Mouse (Mus musculus) embryonic facial prominence, embryonic 15.5 days (tissue): ENCODE results near the gene Ddx5. TPM values are rescaled to one million over a fixed set of nuclear protein-coding genes. Genes with fewer than 3 reads are reported as not detected.
"Not testable (repeated sequence)": the region's sequence is repeated elsewhere in the genome, so short reads cannot be mapped to it uniquely, and the experiment has no call there.

Experiments
- ATAC-seq: fragments of 200-750 bp; cut with Nextera tagmentation; 2 replicates; pipeline ENCODE4 v1.8.0; 2017; ENCODE audit warnings: low read depth, moderate TSS enrichment; ENCODE audit not compliant: insufficient number of reproducible peaks, low FRiP score, low TSS enrichment
- H3K27ac ChIP-seq: fragments of 300-500 bp; sonication (generic); replicated peaks from 2 replicates; pipeline ENCODE4 v1.5.1; 2015; ENCODE audit warnings: mild to moderate bottlenecking, inconsistent platforms
- H3K27me3 ChIP-seq: fragments of 300-500 bp; sonication (generic); 2 replicates; pipeline ENCODE4 v1.6.1; 2015; ENCODE audit warnings: inconsistent platforms
- H3K36me3 ChIP-seq: fragments of 300-500 bp; sonication (generic); 2 replicates; pipeline ENCODE4 v1.6.1; 2015; ENCODE audit warnings: mild to moderate bottlenecking, inconsistent platforms
- H3K4me1 ChIP-seq: fragments of 300-500 bp; sonication (generic); 2 replicates; pipeline ENCODE4 v1.6.1; 2015; ENCODE audit warnings: inconsistent platforms
- H3K4me2 ChIP-seq: fragments of 300-500 bp; sonication (generic); replicated peaks from 2 replicates; pipeline ENCODE4 v1.6.1; 2015; ENCODE audit warnings: mild to moderate bottlenecking, inconsistent platforms
- H3K4me3 ChIP-seq: fragments of 300-500 bp; sonication (generic); replicated peaks from 2 replicates; pipeline ENCODE4 v1.5.1; 2015; ENCODE audit warnings: mild to moderate bottlenecking, inconsistent platforms
- H3K9ac ChIP-seq: fragments of 300-500 bp; sonication (generic); 2 replicates; pipeline ENCODE4 v1.6.1; 2015; ENCODE audit warnings: inconsistent platforms
- H3K9me3 ChIP-seq: fragments of 300-500 bp; sonication (generic); replicated peaks from 2 replicates; pipeline ENCODE4 v1.6.1; 2016; ENCODE audit warnings: inconsistent platforms
- WGBS: fragments of 180-500 bp; shearing (Covaris S2); methylation state at CpG from one replicate; pipeline ENCODE4 v1.1.7; 2015; 5-methylcytosine and 5-hydroxymethylcytosine counted together
- polyA plus RNA-seq: library from polyadenylated mRNA; unstranded; fragments of >200 nt; fragmentation: Nextera tagmentation; extraction: Ambion mirVana; gene quantifications from 2 replicates; pipeline ENCODE4 v1.2.1, GENCODE M21; 2015

Ddx5 gene
- polyA plus RNA-seq, 1 experiment from 2014 or later: 297 TPM

DNA sequence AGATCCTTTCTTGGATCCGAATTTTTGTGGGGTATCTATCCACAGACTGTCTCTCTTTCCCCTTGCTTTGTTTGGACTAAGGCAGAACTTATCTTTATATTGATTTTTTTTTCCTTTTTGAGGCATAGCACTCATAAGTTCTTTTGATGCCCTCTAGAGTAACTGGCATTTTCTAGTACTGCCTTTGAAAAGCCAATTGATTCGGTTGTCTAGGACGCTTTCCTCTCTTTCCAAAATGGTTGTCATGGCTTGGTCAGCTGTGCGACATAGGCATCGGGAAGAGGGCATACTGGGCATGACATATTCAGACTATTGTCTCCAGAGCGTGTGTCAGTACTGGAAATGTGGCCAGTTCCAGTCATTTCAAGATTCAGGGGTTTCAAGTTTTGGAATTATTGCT lies 664 bp upstream of the Ddx5 start:
- peaks cover 26% of the 10 kb centered on the region for H3K4me1 ChIP-seq
- ATAC-seq: no peak
- no peaks in the 10 kb centered on the region for H3K27me3 ChIP-seq
- H3K9ac ChIP-seq: peak overlapping the region; percentile 93
- peak overlapping the region; percentile 100 for H3K27ac ChIP-seq
- H3K9me3 ChIP-seq: no peaks in the 10 kb centered on the region
- peak overlapping the region; percentile 71 for H3K4me2 ChIP-seq
- WGBS: under 1% methylated on average over 6 of the region's 6 CpGs
- H3K4me3 ChIP-seq: peak overlapping the region; percentile 82
- peaks cover 23% of the 10 kb centered on the region for H3K36me3 ChIP-seq

DNA sequence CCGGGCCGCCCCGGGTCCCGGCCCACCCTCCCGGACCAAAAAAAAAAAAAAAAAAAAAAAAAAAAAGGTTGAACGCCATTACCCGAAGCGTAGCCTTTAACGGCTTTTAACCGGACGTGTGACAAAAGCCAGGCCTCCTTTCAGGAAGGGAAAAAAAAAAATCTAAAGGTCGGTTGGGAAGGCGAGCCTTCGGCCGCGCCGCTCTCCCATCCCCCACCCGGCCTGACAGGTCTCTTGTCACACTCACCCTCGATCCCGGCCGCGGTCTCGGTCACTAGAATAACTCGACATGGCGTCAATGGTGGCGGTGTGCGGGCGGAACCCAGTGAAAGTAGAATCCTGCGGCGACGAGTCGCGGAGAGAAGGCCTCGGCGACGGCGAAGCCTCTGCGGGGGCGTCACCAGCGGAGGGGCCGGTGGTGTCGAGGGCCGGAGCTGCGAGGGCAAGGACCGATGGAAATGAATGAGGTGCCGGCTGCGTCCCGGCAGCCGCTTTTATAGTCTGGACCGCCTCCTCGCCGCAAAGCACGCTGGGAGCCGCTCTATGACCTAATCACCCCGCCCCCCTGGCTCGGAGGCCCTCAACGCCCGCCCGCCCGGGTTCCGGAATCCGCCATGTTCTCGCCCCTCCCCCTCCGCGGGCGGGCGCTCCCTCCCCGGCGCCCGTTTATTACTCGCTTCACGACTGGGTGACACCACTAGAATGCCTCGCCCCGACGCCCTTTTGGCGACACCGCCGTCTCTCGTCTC lies 785 bp downstream of the Ddx5 start:
- WGBS: under 1% methylated on average over 79 of the region's 79 CpGs
- ATAC-seq: peak; percentile 86
- H3K36me3 ChIP-seq: peaks cover 30% of the 10 kb centered on the region

DNA sequence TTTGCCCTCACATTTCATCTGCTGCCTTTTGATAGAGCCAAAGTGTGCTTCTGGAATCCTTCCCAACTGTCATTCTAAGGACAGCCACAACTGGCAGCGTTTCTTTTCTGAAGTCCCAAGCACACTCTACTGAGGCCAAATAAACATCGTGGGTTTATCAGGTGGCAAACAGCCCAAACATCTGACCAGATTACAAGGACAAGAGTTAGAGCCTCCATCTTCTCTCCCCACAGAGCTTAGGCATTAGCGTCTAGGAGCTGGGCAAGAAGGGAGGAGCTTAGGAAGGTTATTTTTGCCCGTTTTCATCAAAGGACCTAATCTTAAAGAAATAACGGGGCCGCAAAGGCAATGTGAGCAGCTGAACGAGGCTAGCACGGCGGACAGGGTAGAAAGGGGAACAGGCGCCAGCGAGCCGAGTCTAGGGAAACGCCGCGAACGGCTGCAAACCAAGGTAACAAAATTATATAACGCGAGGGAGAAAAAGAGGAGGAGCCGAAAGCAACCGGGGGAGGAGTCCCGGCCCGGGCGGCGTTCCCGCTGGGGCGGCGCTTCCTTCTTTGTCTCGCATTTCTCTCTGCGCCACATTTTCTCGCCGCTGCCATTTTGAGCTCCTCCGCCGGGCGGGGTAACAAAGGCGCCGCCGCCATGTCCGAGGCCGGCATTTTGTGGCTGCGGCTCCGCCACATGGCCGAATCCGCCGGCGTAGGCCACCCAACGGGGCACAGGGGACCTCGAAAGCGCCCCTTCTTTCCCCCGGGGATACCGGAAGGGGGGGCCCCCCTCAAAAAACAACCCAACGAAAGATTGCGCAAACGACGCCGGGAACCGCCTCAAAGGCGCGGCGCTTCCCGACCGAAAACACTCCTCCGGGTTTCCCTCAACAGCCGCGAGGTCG lies 1.6 kb downstream of the Ddx5 start:
- H3K4me2 ChIP-seq: peak overlapping the region; percentile 69
- H3K27ac ChIP-seq: peak overlapping the region; percentile 100
- WGBS: under 1% methylated on average over 65 of the region's 65 CpGs
- peak overlapping the region; percentile 93 for H3K9ac ChIP-seq
- peak; percentile 30; the same call in 1 of the 2 replicates for ATAC-seq
- H3K4me1 ChIP-seq: peaks cover 20% of the 10 kb centered on the region
- H3K27me3 ChIP-seq: no peaks in the 10 kb centered on the region
- peaks cover 36% of the 10 kb centered on the region for H3K36me3 ChIP-seq
- no peaks in the 10 kb centered on the region for H3K9me3 ChIP-seq
- H3K4me3 ChIP-seq: peak overlapping the region; percentile 82

More for the DNA sequence above, 785 bp downstream of the Ddx5 start:
- peak overlapping the region; percentile 100 for H3K27ac ChIP-seq
- peak overlapping the region; percentile 82 for H3K4me3 ChIP-seq
- no peaks in the 10 kb centered on the region for H3K27me3 ChIP-seq
- peak overlapping the region; percentile 71 for H3K4me2 ChIP-seq
- H3K4me1 ChIP-seq: peaks cover 20% of the 10 kb centered on the region
- no peaks in the 10 kb centered on the region for H3K9me3 ChIP-seq
- H3K9ac ChIP-seq: peak overlapping the region; percentile 93

DNA sequence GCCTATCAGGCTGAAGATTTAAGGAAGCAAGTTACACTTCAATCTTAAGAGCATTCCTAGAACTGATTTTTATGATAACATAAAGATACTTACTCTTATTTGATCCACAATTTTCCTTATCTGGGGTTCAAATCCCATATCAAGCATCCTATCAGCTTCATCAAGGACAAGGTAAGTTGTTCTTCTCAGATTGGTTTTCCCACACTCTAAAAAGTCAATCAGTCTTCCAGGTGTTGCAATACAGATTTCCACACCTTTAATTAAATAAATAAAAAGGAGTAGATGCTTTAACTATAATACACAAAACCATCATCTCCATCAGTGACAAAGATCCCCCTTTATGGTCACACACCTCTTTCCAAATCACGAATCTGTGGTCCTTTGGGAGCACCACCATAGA lies 3.9 kb downstream of the Ddx5 start:
- Histone ChIP-seq H3K27ac (no peak overlapping the region), H3K4me1 (peaks cover 15% of the 10 kb centered on the region), H3K4me2 (no peak overlapping the region), H3K4me3 (peak overlapping the region; percentile 82; the same call in 1 of the 2 replicates), H3K36me3 (peaks cover 51% of the 10 kb centered on the region), H3K27me3 (no peaks in the 10 kb centered on the region), H3K9ac (no peak overlapping the region), H3K9me3 (no peaks in the 10 kb centered on the region)
- ATAC-seq: no peak
- WGBS: 64% methylated on average over 1 of the region's 1 CpGs

DNA sequence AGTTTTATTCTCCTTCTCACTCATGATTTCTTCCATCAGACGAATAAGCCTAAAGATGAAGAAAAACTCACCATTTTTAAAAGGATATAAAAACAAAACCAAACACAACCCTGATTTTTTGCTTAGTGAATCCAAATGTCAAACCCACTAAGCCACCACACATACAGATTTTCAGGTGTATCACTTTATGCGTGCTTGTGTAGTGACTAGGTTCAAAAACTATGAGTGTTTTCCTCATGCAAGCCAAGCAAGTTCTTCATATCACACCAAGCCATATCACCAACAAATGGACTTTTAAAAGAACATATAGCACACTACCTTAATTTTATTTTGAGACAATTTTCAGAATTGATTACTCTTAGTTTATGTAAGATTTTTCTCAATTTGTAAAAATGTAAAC lies 4.5 kb downstream of the Ddx5 start:
- Histone ChIP-seq H3K4me2 (no peak overlapping the region), H3K4me3 (no peak overlapping the region), H3K4me1 (peaks cover 15% of the 10 kb centered on the region), H3K9me3 (no peaks in the 10 kb centered on the region), H3K36me3 (peaks cover 53% of the 10 kb centered on the region), H3K27me3 (no peaks in the 10 kb centered on the region), H3K27ac (no peak overlapping the region), H3K9ac (no peak overlapping the region)
- no peak for ATAC-seq
- WGBS: 82% methylated on average over 2 of the region's 2 CpGs

DNA sequence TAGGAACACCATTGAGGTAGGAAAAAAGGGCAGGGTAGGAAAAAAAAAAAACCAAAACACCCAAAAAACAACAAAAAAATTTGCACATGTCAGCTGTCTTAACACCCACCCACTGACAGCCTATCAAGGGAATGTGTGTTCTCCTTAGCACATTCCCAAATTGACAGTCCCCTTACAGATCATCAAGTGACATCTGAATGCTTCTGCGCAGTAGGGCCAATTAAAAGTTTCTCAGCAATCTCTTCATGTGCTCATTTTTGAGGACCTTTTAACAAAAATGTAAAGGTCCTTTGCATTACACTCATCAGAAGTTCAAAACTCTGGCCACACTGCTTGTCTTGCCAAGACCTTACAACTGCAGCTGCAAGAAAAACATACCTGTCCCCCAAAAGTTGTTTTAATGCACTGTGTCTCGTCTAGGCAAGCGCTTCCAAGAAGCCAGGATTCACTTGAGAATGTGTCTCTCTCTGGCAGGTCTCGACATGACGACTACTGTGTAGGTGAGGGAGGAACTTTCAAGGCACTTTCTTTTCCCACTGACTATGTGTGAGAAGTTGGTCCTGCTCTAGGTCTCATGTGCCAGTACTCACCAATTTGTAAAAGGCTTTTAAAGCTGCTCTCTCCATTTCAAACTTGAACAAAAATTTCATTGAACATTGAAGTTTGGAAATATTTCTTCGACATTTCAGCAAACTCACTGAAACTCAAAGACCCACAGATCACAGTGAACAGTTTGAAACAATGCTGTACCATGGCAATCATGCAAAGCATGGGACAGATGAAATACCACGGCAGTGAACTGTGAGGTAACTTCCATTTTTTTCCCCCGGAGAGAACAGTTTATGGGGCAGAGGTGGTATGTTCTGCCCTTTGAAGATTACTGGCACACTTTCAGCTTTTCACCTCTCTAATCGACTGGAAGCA lies 5.9 kb downstream of the Ddx5 start:
- Histone ChIP-seq H3K4me3 (no peak overlapping the region), H3K4me1 (peaks cover 17% of the 10 kb centered on the region), H3K4me2 (no peak overlapping the region), H3K9me3 (no peaks in the 10 kb centered on the region), H3K36me3 (peaks cover 53% of the 10 kb centered on the region), H3K27ac (no peak overlapping the region), H3K27me3 (no peaks in the 10 kb centered on the region), H3K9ac (no peak overlapping the region)
- no peak for ATAC-seq
- WGBS: 71% methylated on average over 9 of the region's 9 CpGs

DNA sequence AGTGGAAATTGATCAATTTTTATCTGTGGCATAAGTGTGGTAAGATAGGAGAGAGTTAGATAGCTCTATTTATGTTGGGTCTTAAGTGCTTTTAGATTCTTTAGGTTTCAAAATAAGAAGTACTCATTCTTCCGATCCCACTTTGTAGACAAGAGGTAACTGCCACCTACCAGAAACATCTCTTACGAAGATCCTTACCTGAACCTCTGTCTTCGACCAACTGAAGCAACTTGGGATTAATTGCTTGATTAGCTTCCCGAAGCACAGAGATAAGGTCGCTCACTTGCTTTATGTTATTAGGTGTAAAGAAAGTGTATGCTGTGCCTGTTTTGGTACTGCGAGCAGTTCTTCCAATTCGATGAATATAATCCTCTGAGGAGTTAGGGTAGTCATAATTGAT lies 6.7 kb downstream of the Ddx5 start:
- not testable (repeated sequence) for H3K27ac ChIP-seq, H3K9me3 ChIP-seq, ATAC-seq, H3K4me2 ChIP-seq, H3K4me3 ChIP-seq, H3K27me3 ChIP-seq, H3K9ac ChIP-seq
- Histone ChIP-seq H3K36me3 (peaks cover 53% of the 10 kb centered on the region), H3K4me1 (peaks cover 23% of the 10 kb centered on the region)
- 86% methylated on average over 7 of the region's 7 CpGs for WGBS

DNA sequence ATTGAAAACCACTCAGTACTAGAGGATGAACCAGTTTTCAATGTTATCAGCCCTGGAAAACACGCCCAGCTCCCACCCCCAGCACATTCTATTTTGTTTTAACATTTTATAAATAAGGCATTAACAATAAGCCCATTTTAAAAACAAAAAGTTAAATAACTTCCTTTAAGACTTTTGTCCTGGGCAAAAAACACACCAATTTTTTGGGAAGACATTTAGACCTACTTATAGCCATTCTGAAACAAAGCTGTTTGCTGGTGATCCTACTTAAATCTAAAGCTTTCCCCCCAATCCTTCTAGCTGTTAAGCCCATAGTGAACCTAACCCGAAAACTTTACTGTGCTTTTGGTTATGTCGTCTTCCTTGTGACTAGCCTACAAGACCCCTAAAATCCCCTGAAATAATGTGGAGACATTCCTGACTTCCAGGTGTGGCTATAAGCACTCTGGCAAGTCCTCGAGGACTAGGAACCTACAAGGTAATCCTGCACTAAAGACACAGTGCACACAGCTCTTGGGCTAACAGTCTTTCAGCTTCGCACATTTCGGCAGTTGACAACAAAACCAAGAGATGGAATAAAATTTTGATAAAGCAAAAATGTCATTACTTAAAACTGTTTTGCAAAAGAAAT lies 8.3 kb downstream of the Ddx5 start:
- Histone ChIP-seq H3K4me2 (no peak overlapping the region), H3K4me3 (no peak overlapping the region), H3K9me3 (no peaks in the 10 kb centered on the region), H3K27ac (no peak overlapping the region; the same call in 1 of the 2 replicates), H3K4me1 (peaks cover 17% of the 10 kb centered on the region), H3K9ac (no peak overlapping the region), H3K27me3 (no peaks in the 10 kb centered on the region), H3K36me3 (peaks cover 52% of the 10 kb centered on the region)
- WGBS: 75% methylated on average over 6 of the region's 6 CpGs
- no peak for ATAC-seq

DNA sequence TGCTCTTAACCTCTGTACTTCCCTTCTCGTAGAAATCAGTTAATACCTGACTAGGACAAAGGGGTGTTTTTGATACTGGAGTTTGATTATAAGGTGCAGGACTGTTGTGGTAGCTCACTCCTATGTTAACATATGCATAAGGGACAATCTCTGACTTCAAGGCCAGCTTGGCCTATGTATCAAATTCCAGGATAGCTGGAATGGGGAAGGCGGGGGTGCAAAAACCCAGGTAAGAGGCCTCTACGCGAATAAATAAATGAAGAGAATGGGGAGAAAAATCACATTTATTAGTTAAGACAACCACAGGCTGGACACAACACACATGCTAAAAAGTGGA lies 8.9 kb downstream of the Ddx5 start:
- Histone ChIP-seq H3K9ac (no peak overlapping the region), H3K27me3 (no peaks in the 10 kb centered on the region), H3K4me2 (peak overlapping the region; percentile 69; the same call in 1 of the 2 replicates), H3K9me3 (no peaks in the 10 kb centered on the region), H3K36me3 (peaks cover 52% of the 10 kb centered on the region), H3K27ac (peak overlapping the region; percentile 99; the same call in 1 of the 2 replicates), H3K4me1 (peaks cover 11% of the 10 kb centered on the region; the same call in 1 of the 2 replicates), H3K4me3 (peak overlapping the region; percentile 84; the same call in 1 of the 2 replicates)
- no peak for ATAC-seq
- WGBS: 58% methylated on average over 4 of the region's 4 CpGs

DNA sequence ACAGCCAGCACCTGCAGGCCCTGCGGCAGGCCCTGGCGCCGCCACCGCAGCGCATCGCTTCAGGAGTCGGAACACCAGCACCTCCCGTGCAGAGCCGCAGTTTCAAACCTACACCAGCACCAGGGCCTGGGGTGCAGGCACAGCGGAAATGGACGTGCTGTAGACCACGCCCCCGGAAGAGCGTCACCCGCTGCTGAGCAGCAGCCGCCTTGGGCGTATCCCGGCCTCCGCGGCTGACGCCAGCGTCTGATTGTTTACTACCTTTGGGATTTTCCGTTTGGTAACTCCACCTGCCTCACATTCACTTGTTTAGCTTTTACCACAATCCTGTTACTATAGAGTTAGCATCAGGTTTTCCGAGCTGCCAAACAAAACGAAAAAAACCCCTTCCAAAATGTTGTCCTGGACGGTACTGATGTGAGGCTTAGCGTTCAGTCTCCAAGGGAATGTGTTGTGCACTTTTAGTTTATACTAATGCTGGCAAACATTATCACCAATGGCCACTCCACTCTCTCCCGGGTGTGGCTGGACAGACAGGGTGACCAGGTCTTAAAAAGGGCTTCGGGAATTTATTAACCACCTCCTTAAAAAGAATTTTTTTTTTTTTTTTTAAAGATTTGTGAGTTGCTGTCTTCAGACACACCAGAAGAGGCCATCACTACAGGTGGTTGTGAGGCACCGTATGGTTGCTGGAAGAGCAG lies 9.4 kb downstream of the Ddx5 start, which contains the start of gene Polg2:
Gene Polg2, minus strand, starts transcription at position 150 of the 701 bp plus-strand sequence.
- WGBS: 1% methylated on average over 30 of the region's 30 CpGs

More for the DNA sequence above, 9.4 kb downstream of the Ddx5 start, which contains the start of gene Polg2:
- H3K9me3 ChIP-seq: no peaks in the 10 kb centered on the region
- H3K9ac ChIP-seq: peak within 1 kb of the TSS; percentile 85
- ATAC-seq: peak; percentile 99
- peaks cover 55% of the 10 kb centered on the region for H3K36me3 ChIP-seq
- peak within 1 kb of the TSS; percentile 84 for H3K4me3 ChIP-seq
- peak within 1 kb of the TSS; percentile 69 for H3K4me2 ChIP-seq
- peaks cover 11% of the 10 kb centered on the region; the same call in 1 of the 2 replicates for H3K4me1 ChIP-seq
- H3K27me3 ChIP-seq: no peaks in the 10 kb centered on the region
- peak within 1 kb of the TSS; percentile 99 for H3K27ac ChIP-seq
